Mouse (Mus musculus) liver, adult 2 months (tissue): ENCODE data around the gene Hic1.

Experiments used
- CTCF ChIP-seq: fragments of 200-500 bp; IDR thresholded peaks from 2 replicates; pipeline ENCODE4 v1.5.1; 2011; ENCODE audit warnings: low read depth, low read length, control low read depth
- POLR2A ChIP-seq: fragments of 200-500 bp; IDR thresholded peaks from 2 replicates; pipeline ENCODE4 v1.6.1; 2011; ENCODE audit warnings: low read length, control low read depth; ENCODE audit not compliant: insufficient read depth; ENCODE audit errors: extremely low read depth

GRCm38 (mm10) chr11:75206347-75206746 lies 37.0 kb upstream of the Hic1 start:
- TF ChIP-seq CTCF (no peak), POLR2A (no peak)
